Mouse (Mus musculus) heart, adult 2 months (tissue): ENCODE data around the gene Tacc2.

Source experiments
- CTCF ChIP-seq: fragments of 200-600 bp; IDR thresholded peaks from 2 replicates; pipeline ENCODE4 v1.8.1; 2022; ENCODE audit warnings: antibody characterized with exemption, mild to moderate bottlenecking, moderate library complexity
- POLR2A ChIP-seq: fragments of 200-500 bp; IDR thresholded peaks from 2 replicates; pipeline ENCODE4 v1.6.1; 2011; ENCODE audit warnings: mild to moderate bottlenecking, low read depth, low read length, control low read depth; ENCODE audit not compliant: insufficient read depth

DNA sequence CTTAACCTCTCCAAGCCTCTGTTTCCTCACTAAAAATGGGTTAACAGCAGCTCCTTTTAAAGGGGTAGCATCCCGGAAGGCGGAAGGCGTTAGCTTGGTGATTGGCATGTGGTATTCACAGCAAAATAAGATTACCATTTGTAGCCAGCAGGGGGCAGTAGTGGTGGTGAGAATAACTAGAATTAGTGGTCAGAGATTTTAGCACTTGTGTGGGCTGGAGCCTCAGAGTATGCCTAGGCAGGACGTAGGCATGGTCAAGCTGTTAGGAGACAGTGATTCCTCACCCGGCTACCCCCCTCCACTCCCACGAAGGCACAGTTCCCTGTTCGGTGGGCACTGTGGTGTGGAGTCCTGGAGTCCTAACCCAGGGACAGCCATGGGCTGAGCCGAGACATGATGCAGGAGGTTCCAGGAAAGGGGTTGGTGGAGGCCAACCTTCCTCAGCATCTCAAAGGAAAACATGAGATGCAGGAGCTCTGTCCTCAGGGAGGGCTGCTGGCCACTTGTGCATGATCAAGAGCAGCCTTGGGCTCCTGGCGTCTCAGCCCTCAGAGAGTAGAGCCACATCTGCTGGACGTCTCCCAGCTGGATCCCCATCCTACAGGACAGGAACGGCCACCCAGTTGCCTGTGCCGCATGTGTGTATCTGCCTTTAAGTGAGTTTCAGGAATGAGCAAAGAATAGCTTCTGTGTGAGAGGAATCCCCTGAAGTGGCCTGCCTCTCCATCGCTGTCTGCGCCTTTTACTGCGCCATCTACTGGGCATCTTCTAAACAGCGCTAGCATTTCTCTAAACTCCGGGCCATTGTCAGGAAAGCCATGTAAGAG lies 185.0 kb downstream of the Tacc2 start:
- no peak for TF ChIP-seq POLR2A
- peak; percentile 79 for TF ChIP-seq CTCF
